Mouse (Mus musculus) kidney, adult 2 months (tissue): ENCODE results near the gene Got1.
"Not testable (repeated sequence)": the region's sequence is repeated elsewhere in the genome, so short reads cannot be mapped to it uniquely, and the experiment has no call there.

Experiments
- CTCF ChIP-seq: fragments of 200-500 bp; conservative IDR thresholded peaks from 2 replicates; pipeline ENCODE4 v1.5.1; 2011; ENCODE audit warnings: low read depth, mild to moderate bottlenecking, control low read depth, low read length, moderate library complexity, mixed read lengths; ENCODE audit not compliant: insufficient read depth, insufficient read length
- POLR2A ChIP-seq: fragments of 200-500 bp; IDR thresholded peaks from one replicate; pipeline ENCODE4 v1.6.1; 2011; ENCODE audit warnings: low read depth, low read length, control low read depth

DNA sequence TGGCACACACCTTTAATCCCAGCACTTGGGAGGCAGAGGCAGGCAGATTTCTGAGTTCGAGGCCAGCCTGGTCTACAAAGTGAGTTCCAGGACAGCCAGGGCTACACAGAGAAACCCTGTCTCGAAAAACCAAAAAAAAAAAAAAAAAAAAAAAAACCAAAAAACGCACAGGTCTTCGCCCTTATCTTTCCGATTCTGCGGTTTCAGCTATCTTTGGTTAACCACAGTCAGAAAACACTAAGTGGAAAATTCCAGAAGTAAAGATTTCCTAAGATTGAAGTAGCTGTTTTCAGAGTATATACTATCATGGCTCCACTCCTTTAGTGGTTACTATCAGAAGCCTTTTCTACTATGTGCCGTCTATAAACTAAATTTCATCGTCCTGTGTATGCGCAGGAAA is 20.8 kb downstream of the Got1 start:
- not testable (repeated sequence) for TF ChIP-seq CTCF, POLR2A
